Mouse (Mus musculus) hindbrain, embryonic 14.5 days (tissue): ENCODE results near the gene Zfp354b. TPM values are rescaled to one million over a fixed set of nuclear protein-coding genes. Genes with fewer than 3 reads are reported as not detected.

Experiments
- ATAC-seq: fragments of 200-750 bp; cut with Nextera tagmentation; 2 replicates; pipeline ENCODE4 v1.8.0; 2017; ENCODE audit warnings: moderate number of reproducible peaks, mild to moderate bottlenecking, moderate TSS enrichment, moderate library complexity; ENCODE audit not compliant: low FRiP score
- DNase-seq: peaks from one replicate; pipeline ENCODE4 v3.0.0-alpha.2; 2015; ENCODE audit warnings: low spot score
- H3K27ac ChIP-seq: fragments of 300-500 bp; sonication (generic); 2 replicates; pipeline ENCODE4 v1.5.1; 2014; ENCODE audit warnings: mild to moderate bottlenecking, moderate library complexity
- H3K27me3 ChIP-seq: fragments of 300-500 bp; sonication (generic); 2 replicates; pipeline ENCODE4 v1.6.1; 2014; ENCODE audit warnings: mild to moderate bottlenecking, low read length, mixed read lengths; ENCODE audit not compliant: control insufficient read depth, insufficient read depth
- H3K36me3 ChIP-seq: fragments of 300-500 bp; sonication (generic); replicated peaks from 2 replicates; pipeline ENCODE4 v1.6.1; 2014; ENCODE audit not compliant: control insufficient read depth, insufficient read depth
- H3K4me1 ChIP-seq: fragments of 300-500 bp; sonication (generic); replicated peaks from 2 replicates; pipeline ENCODE4 v1.6.1; 2014; ENCODE audit warnings: antibody characterized with exemption, low read length, mixed read lengths; ENCODE audit not compliant: control insufficient read depth, insufficient read depth
- H3K4me2 ChIP-seq: fragments of 300-500 bp; sonication (generic); replicated peaks from 2 replicates; pipeline ENCODE4 v1.6.1; 2014; ENCODE audit warnings: mild to moderate bottlenecking, moderate library complexity
- H3K4me3 ChIP-seq: fragments of 300-500 bp; sonication (generic); replicated peaks from 2 replicates; pipeline ENCODE4 v1.5.1; 2014; ENCODE audit warnings: mild to moderate bottlenecking, low read length
- H3K9ac ChIP-seq: fragments of 300-500 bp; sonication (generic); 2 replicates; pipeline ENCODE4 v1.6.1; 2014
- H3K9me3 ChIP-seq: fragments of 300-500 bp; sonication (generic); 2 replicates; pipeline ENCODE4 v1.6.1; 2016; ENCODE audit warnings: low read length; ENCODE audit not compliant: control insufficient read depth
- WGBS: fragments of 180-500 bp; shearing (Covaris S2); extraction: QIAGEN DNeasy Blood & Tissue Kit; methylation state at CpG from one replicate; pipeline ENCODE4 v1.1.7; 2014; 5-methylcytosine and 5-hydroxymethylcytosine counted together
- polyA plus RNA-seq: library from polyadenylated mRNA; unstranded; fragments of >200 nt; fragmentation: Nextera tagmentation; extraction: Ambion mirVana; gene quantifications from 2 replicates; pipeline ENCODE4 v1.2.1, GENCODE M21; 2014

Zfp354b gene
- polyA plus RNA-seq, 1 experiment from 2014 or later, result 5.1 TPM

GRCm38 (mm10) chr11:50938435-50938834, 7.0 kb upstream of the Zfp354b start:
- Histone ChIP-seq H3K4me1 (no peaks in the 10 kb centered on the region), H3K27me3 (no peaks in the 10 kb centered on the region), H3K4me3 (no peak overlapping the region), H3K4me2 (no peak overlapping the region), H3K9ac (no peak overlapping the region), H3K36me3 (no peaks in the 10 kb centered on the region), H3K9me3 (no peaks in the 10 kb centered on the region), H3K27ac (no peak overlapping the region)
- 78% methylated on average over 8 of the region's 8 CpGs for WGBS
- no peak for ATAC-seq
- no peak for DNase-seq

- Histone ChIP-seq H3K27me3 (no peaks in the 10 kb centered on the region), H3K27ac (peak overlapping the region; percentile 81), H3K36me3 (no peaks in the 10 kb centered on the region), H3K9me3 (no peaks in the 10 kb centered on the region), H3K9ac (peak overlapping the region; percentile 42), H3K4me2 (peak overlapping the region; percentile 86), H3K4me1 (peaks cover 5% of the 10 kb centered on the region; the same call in 1 of the 2 replicates), H3K4me3 (peak overlapping the region; percentile 55; the same call in 1 of the 2 replicates)
- no peak for ATAC-seq
- 56% methylated on average over 1 of the region's 1 CpGs for WGBS
- DNase-seq, result no peak
These were observed 607 bp upstream of the Zfp354b start for GRCm38 (mm10) chr11:50932040-50932439.

GRCm38 (mm10) chr11:50931021-50931420, 412 bp downstream of the Zfp354b start:
- ATAC-seq (peak; percentile 67), DNase-seq (peak; percentile 40)
- peak overlapping the region; percentile 86 for H3K4me2 ChIP-seq
- peaks cover 5% of the 10 kb centered on the region; the same call in 1 of the 2 replicates for H3K4me1 ChIP-seq
- no peaks in the 10 kb centered on the region for H3K27me3 ChIP-seq
- H3K4me3 ChIP-seq, result peak overlapping the region; percentile 55
- under 1% methylated on average over 16 of the region's 16 CpGs for WGBS
- peak overlapping the region; percentile 81 for H3K27ac ChIP-seq
- H3K9ac ChIP-seq, result peak overlapping the region; percentile 73
- no peaks in the 10 kb centered on the region for H3K36me3 ChIP-seq
- no peaks in the 10 kb centered on the region for H3K9me3 ChIP-seq

- Histone ChIP-seq H3K27me3 (no peaks in the 10 kb centered on the region), H3K4me3 (peak overlapping the region; percentile 55), H3K27ac (peak overlapping the region; percentile 81), H3K4me2 (peak overlapping the region; percentile 86), H3K36me3 (no peaks in the 10 kb centered on the region), H3K4me1 (peaks cover 5% of the 10 kb centered on the region; the same call in 1 of the 2 replicates), H3K9me3 (no peaks in the 10 kb centered on the region), H3K9ac (peak overlapping the region; percentile 73)
- ATAC-seq, result no peak
- peak; percentile 44 for DNase-seq
- WGBS, result 27% methylated on average over 14 of the region's 14 CpGs
These were observed 891 bp downstream of the Zfp354b start for GRCm38 (mm10) chr11:50930469-50931014.

GRCm38 (mm10) chr11:50915671-50916320, 15.6 kb downstream of the Zfp354b start, which contains the start of gene Zfp2:
TSS of gene Zfp2 (minus strand) at chr11:50916165.
- ATAC-seq (peak; percentile 97), DNase-seq (peak; percentile 93)
- WGBS, result under 1% methylated on average over 47 of the region's 47 CpGs
- Histone ChIP-seq H3K4me3 (peak within 1 kb of the TSS; percentile 78), H3K9me3 (peaks cover 36% of the 10 kb centered on the region), H3K9ac (peak within 1 kb of the TSS; percentile 97), H3K27me3 (no peaks in the 10 kb centered on the region), H3K36me3 (peaks cover 27% of the 10 kb centered on the region), H3K27ac (peak within 1 kb of the TSS; percentile 92), H3K4me1 (peaks cover 6% of the 10 kb centered on the region), H3K4me2 (peak within 1 kb of the TSS; percentile 50)

GRCm38 (mm10) chr11:50914461-50914860, 17.0 kb downstream of the Zfp354b start:
- no peak overlapping the region for H3K27ac ChIP-seq
- DNase-seq, result no peak
- 0 out of 2 replicates have a peak overlapping the region, but pooled peaks have one; percentile 78 for H3K4me3 ChIP-seq
- H3K9ac ChIP-seq, result no peak overlapping the region
- H3K9me3 ChIP-seq, result peaks cover 44% of the 10 kb centered on the region
- H3K36me3 ChIP-seq, result peaks cover 40% of the 10 kb centered on the region
- H3K4me1 ChIP-seq, result peaks cover 6% of the 10 kb centered on the region
- peak overlapping the region; percentile 50; the same call in 1 of the 2 replicates for H3K4me2 ChIP-seq
- ATAC-seq, result no peak
- 96% methylated on average over 3 of the region's 3 CpGs for WGBS
- no peaks in the 10 kb centered on the region for H3K27me3 ChIP-seq

- DNase-seq, result no peak
- no peak for ATAC-seq
- no peak overlapping the region for H3K27ac ChIP-seq
- peaks cover 6% of the 10 kb centered on the region for H3K4me1 ChIP-seq
- no peak overlapping the region for H3K9ac ChIP-seq
- H3K4me2 ChIP-seq, result no peak overlapping the region
- no peaks in the 10 kb centered on the region for H3K27me3 ChIP-seq
- peaks cover 55% of the 10 kb centered on the region for H3K9me3 ChIP-seq
- peaks cover 52% of the 10 kb centered on the region for H3K36me3 ChIP-seq
- no peak overlapping the region for H3K4me3 ChIP-seq
- 93% methylated on average over 1 of the region's 1 CpGs for WGBS
These were observed 18.1 kb downstream of the Zfp354b start for GRCm38 (mm10) chr11:50913301-50913700.

- ATAC-seq (no peak), DNase-seq (no peak)
- Histone ChIP-seq H3K9me3 (peaks cover 94% of the 10 kb centered on the region), H3K27me3 (no peaks in the 10 kb centered on the region), H3K4me3 (no peak overlapping the region), H3K4me1 (no peaks in the 10 kb centered on the region), H3K4me2 (no peak overlapping the region), H3K9ac (no peak overlapping the region), H3K27ac (no peak overlapping the region), H3K36me3 (peaks cover 99% of the 10 kb centered on the region)
- 86% methylated on average over 5 of the region's 5 CpGs for WGBS
These were observed 23.3 kb downstream of the Zfp354b start for GRCm38 (mm10) chr11:50908136-50908535.

GRCm38 (mm10) chr11:50897359-50897758, 34.1 kb downstream of the Zfp354b start:
- DNase-seq (no peak), ATAC-seq (no peak)
- H3K4me2 ChIP-seq, result no peak overlapping the region
- no peak overlapping the region for H3K9ac ChIP-seq
- no peaks in the 10 kb centered on the region for H3K4me1 ChIP-seq
- 82% methylated on average over 1 of the region's 1 CpGs for WGBS
- H3K9me3 ChIP-seq, result peaks cover 82% of the 10 kb centered on the region
- H3K27me3 ChIP-seq, result no peaks in the 10 kb centered on the region
- H3K36me3 ChIP-seq, result peaks cover 55% of the 10 kb centered on the region
- H3K4me3 ChIP-seq, result no peak overlapping the region
- no peak overlapping the region for H3K27ac ChIP-seq
